Mouse (Mus musculus) limb, embryonic 15.5 days (tissue): ENCODE data around the gene Capns1. TPM values are rescaled to one million over a fixed set of nuclear protein-coding genes. Genes with fewer than 3 reads are reported as not detected.
"Not testable (repeated sequence)": the region's sequence is repeated elsewhere in the genome, so short reads cannot be mapped to it uniquely, and the experiment has no call there.

ENCODE experiments used
- ATAC-seq: fragments of 200-750 bp; cut with Nextera tagmentation; 2 replicates; pipeline ENCODE4 v1.8.0; 2017; ENCODE audit warnings: low read depth, moderate TSS enrichment; ENCODE audit not compliant: insufficient number of reproducible peaks, low FRiP score, low TSS enrichment
- H3K27ac ChIP-seq: fragments of 300-500 bp; sonication (generic); 2 replicates; pipeline ENCODE4 v1.5.1; 2015; ENCODE audit warnings: moderate library complexity, mild to moderate bottlenecking, inconsistent platforms
- H3K27me3 ChIP-seq: fragments of 300-500 bp; sonication (generic); 2 replicates; pipeline ENCODE4 v1.6.1; 2015; ENCODE audit warnings: inconsistent platforms
- H3K36me3 ChIP-seq: fragments of 300-500 bp; sonication (generic); 2 replicates; pipeline ENCODE4 v1.6.1; 2015; ENCODE audit warnings: inconsistent platforms
- H3K4me1 ChIP-seq: fragments of 300-500 bp; sonication (generic); 2 replicates; pipeline ENCODE4 v1.6.1; 2015; ENCODE audit warnings: inconsistent platforms
- H3K4me2 ChIP-seq: fragments of 300-500 bp; sonication (generic); 2 replicates; pipeline ENCODE4 v1.6.1; 2015; ENCODE audit warnings: mild to moderate bottlenecking, inconsistent platforms
- H3K4me3 ChIP-seq: fragments of 300-500 bp; sonication (generic); 2 replicates; pipeline ENCODE4 v1.5.1; 2015; ENCODE audit warnings: mild to moderate bottlenecking, inconsistent platforms
- H3K9ac ChIP-seq: fragments of 300-500 bp; sonication (generic); 2 replicates; pipeline ENCODE4 v1.6.1; 2015; ENCODE audit warnings: inconsistent platforms
- H3K9me3 ChIP-seq: fragments of 300-500 bp; sonication (generic); 2 replicates; pipeline ENCODE4 v1.6.1; 2016; ENCODE audit warnings: inconsistent platforms
- WGBS: fragments of 180-500 bp; shearing (Covaris S2); methylation state at CpG from one replicate; pipeline ENCODE4 v1.1.7; 2015; 5-methylcytosine and 5-hydroxymethylcytosine counted together
- polyA plus RNA-seq: library from polyadenylated mRNA; unstranded; fragments of >200 nt; fragmentation: Nextera tagmentation; extraction: Ambion mirVana; gene quantifications from 2 replicates; pipeline ENCODE4 v1.2.1, GENCODE M21; 2015

The Capns1 gene
- polyA plus RNA-seq, 1 experiment from 2014 or later: 117 TPM

DNA sequence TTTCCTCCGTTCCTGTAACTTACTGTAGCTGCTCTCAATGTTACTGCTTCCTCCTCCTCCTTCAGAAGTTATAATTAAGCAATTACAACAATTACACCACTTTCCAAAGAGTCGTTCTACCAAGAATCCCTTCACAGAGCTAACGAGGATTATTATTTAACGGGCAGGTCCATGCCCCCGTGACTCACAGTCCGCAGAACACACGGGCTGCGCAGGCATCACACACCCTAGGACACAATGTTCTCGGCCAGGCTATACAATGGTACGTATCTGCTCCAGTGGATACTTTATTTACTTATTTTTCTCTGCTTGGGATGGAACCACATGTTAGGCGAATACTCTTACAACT lies 21.4 kb upstream of the Capns1 start:
- Histone ChIP-seq H3K36me3 (peaks cover 15% of the 10 kb centered on the region), H3K4me1 (peaks cover 14% of the 10 kb centered on the region), H3K4me3 (peak overlapping the region; percentile 43), H3K27ac (peak overlapping the region; percentile 43; the same call in 1 of the 2 replicates), H3K9me3 (no peaks in the 10 kb centered on the region), H3K27me3 (no peaks in the 10 kb centered on the region), H3K4me2 (peak overlapping the region; percentile 84), H3K9ac (peak overlapping the region; percentile 35)
- ATAC-seq: no peak
- 17% methylated on average over 11 of the region's 11 CpGs for WGBS

DNA sequence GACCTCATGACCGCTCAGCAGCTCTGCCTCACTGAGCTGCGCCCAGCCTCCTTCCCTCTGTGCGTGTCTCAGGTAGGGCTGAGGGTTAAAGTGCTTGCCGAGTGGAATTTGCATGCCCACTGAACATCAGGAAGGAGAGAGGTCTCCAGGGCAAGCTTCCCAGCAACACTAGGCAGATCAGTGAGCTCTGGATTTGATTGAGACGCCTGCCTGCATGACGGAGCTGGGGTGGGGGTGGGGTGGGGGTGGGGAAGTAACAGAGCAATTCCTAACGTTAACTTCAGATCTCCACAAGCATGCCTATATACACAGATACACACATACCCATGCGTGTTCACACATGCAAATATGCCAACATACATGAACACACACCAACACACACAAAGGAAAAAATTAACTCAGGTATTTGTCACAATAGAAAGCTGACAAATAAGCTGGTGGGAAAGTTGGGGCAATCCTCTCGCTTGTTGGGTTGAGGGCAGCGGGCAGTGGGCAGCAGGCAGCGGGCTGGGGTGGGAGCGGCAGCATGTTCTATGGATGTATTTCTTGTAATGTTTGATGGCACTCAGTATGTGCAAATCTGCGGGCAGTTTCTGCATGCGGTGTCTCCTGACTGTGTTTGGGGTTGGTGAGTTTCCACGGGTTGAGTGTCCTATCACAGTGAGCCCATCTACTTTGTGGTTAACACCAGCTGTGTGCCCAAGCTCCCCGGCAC lies 20.8 kb upstream of the Capns1 start:
- no peak for ATAC-seq
- H3K36me3 ChIP-seq: peaks cover 13% of the 10 kb centered on the region
- peak overlapping the region; percentile 84 for H3K4me2 ChIP-seq
- H3K4me1 ChIP-seq: peaks cover 14% of the 10 kb centered on the region
- H3K9ac ChIP-seq: peak overlapping the region; percentile 35
- 4% methylated on average over 16 of the region's 16 CpGs for WGBS
- H3K9me3 ChIP-seq: no peaks in the 10 kb centered on the region
- H3K27me3 ChIP-seq: no peaks in the 10 kb centered on the region
- peak overlapping the region; percentile 65 for H3K27ac ChIP-seq
- peak overlapping the region; percentile 43 for H3K4me3 ChIP-seq

DNA sequence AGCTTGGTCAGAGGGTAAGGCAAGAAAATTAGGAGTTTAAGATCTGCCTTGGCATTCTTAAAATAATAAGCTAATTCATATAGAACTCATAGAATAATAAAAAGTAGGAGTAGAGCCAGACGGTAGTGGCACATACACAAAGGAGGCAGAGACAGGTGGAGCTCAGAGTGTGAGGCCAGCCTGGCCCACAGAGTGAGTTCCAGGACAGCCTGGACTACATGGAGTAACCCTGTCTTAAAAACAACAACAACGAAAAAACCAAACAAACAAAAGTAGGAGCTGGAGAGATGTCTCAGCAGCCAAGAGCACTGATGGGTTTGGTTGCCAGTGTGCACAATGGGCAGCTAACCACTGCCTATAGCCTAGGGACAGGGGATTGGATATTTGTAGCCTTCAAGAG lies 18.7 kb upstream of the Capns1 start:
- 74% methylated on average over 2 of the region's 2 CpGs for WGBS
- peaks cover 14% of the 10 kb centered on the region for H3K4me1 ChIP-seq
- H3K27ac ChIP-seq: no peak overlapping the region
- no peaks in the 10 kb centered on the region for H3K36me3 ChIP-seq
- no peak overlapping the region for H3K4me3 ChIP-seq
- H3K4me2 ChIP-seq: no peak overlapping the region
- H3K9ac ChIP-seq: no peak overlapping the region
- ATAC-seq: no peak
- H3K9me3 ChIP-seq: no peaks in the 10 kb centered on the region
- no peaks in the 10 kb centered on the region for H3K27me3 ChIP-seq

- no peak overlapping the region for H3K9ac ChIP-seq
- no peaks in the 10 kb centered on the region for H3K27me3 ChIP-seq
- peak; percentile 59; the same call in 1 of the 2 replicates for ATAC-seq
- no peaks in the 10 kb centered on the region for H3K9me3 ChIP-seq
- no peak overlapping the region for H3K27ac ChIP-seq
- peaks cover 14% of the 10 kb centered on the region for H3K4me1 ChIP-seq
- 2% methylated on average over 16 of the region's 16 CpGs for WGBS
- peak overlapping the region; percentile 43 for H3K4me2 ChIP-seq
- peak overlapping the region; percentile 15; the same call in 1 of the 2 replicates for H3K4me3 ChIP-seq
- no peaks in the 10 kb centered on the region for H3K36me3 ChIP-seq
Observed at GRCm38 (mm10) chr7:30216723-30217151, 18.1 kb upstream of the Capns1 start.

DNA sequence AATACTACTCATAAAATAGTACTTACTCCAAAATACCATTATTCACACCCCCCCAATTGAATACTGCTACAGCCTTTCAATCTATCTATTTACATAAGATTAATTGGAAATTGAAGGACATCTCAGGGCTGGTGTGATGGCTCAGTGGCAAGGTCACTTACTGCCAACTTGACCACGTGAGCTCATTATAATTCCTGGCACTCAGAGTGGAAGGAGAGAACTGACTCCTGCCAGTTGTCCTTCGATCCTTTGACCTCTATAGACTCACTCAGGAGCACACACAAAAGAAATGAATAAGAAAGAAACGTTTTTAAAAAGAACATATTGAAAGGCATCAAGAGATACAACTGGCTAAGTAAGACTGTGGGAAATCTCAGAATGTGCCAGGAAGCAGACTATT lies 17.3 kb upstream of the Capns1 start:
- H3K4me3 ChIP-seq: no peak overlapping the region
- no peaks in the 10 kb centered on the region for H3K36me3 ChIP-seq
- H3K9ac ChIP-seq: no peak overlapping the region
- ATAC-seq: no peak
- WGBS: 89% methylated on average over 3 of the region's 3 CpGs
- no peaks in the 10 kb centered on the region for H3K9me3 ChIP-seq
- H3K27me3 ChIP-seq: no peaks in the 10 kb centered on the region
- peaks cover 14% of the 10 kb centered on the region for H3K4me1 ChIP-seq
- H3K27ac ChIP-seq: no peak overlapping the region
- no peak overlapping the region for H3K4me2 ChIP-seq

- no peak for ATAC-seq
- Histone ChIP-seq H3K4me1 (peaks cover 3% of the 10 kb centered on the region), H3K27me3 (no peaks in the 10 kb centered on the region), H3K9me3 (no peaks in the 10 kb centered on the region), H3K9ac (no peak overlapping the region), H3K27ac (no peak overlapping the region), H3K36me3 (no peaks in the 10 kb centered on the region), H3K4me3 (no peak overlapping the region), H3K4me2 (no peak overlapping the region)
- 87% methylated on average over 3 of the region's 3 CpGs for WGBS
Observed at GRCm38 (mm10) chr7:30213881-30214280, 15.3 kb upstream of the Capns1 start.

- no peaks in the 10 kb centered on the region for H3K4me1 ChIP-seq
- no peaks in the 10 kb centered on the region for H3K36me3 ChIP-seq
- 31% methylated on average over 4 of the region's 4 CpGs for WGBS
- no peak for ATAC-seq
- no peak overlapping the region for H3K27ac ChIP-seq
- no peak overlapping the region for H3K4me2 ChIP-seq
- H3K9me3 ChIP-seq: no peaks in the 10 kb centered on the region
- no peak overlapping the region for H3K4me3 ChIP-seq
- H3K9ac ChIP-seq: no peak overlapping the region
- no peaks in the 10 kb centered on the region for H3K27me3 ChIP-seq
Observed at GRCm38 (mm10) chr7:30211025-30211424, 12.4 kb upstream of the Capns1 start.

GRCm38 (mm10) chr7:30206364-30206763 lies 7.8 kb upstream of the Capns1 start:
- H3K4me2 ChIP-seq, H3K36me3 ChIP-seq, H3K9me3 ChIP-seq, H3K27me3 ChIP-seq, H3K4me1 ChIP-seq, ATAC-seq, H3K27ac ChIP-seq, H3K9ac ChIP-seq, H3K4me3 ChIP-seq: not testable (repeated sequence)
- WGBS: 50% methylated on average over 5 of the region's 5 CpGs

GRCm38 (mm10) chr7:30205383-30205782 lies 6.8 kb upstream of the Capns1 start:
- H3K27ac ChIP-seq: no peak overlapping the region
- ATAC-seq: no peak
- H3K4me2 ChIP-seq: no peak overlapping the region
- H3K4me1 ChIP-seq: no peaks in the 10 kb centered on the region
- WGBS: 6% methylated on average over 2 of the region's 2 CpGs
- H3K4me3 ChIP-seq: no peak overlapping the region
- H3K9ac ChIP-seq: no peak overlapping the region
- no peaks in the 10 kb centered on the region for H3K27me3 ChIP-seq
- no peaks in the 10 kb centered on the region for H3K9me3 ChIP-seq
- H3K36me3 ChIP-seq: no peaks in the 10 kb centered on the region

DNA sequence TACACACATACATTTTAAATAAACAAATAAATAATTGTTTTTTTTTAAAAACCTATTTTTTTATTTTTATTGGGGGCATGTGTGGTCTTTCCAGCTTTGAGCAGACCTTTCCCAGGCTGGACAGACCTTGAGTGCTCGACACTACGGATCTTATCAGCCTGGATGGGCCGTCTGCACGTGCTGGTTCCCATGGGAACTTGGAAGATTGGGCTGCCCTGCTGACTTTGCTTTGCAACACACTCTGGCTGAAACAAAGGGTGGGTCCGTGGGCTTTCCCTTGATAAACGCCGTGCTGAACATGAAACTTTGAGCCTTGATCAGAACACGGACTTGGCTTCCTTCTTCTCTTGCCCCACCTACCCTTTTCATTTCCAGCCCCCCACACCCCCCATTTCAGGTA lies 5.8 kb upstream of the Capns1 start:
- no peak for ATAC-seq
- no peak overlapping the region for H3K9ac ChIP-seq
- no peak overlapping the region for H3K4me2 ChIP-seq
- no peaks in the 10 kb centered on the region for H3K9me3 ChIP-seq
- no peaks in the 10 kb centered on the region for H3K4me1 ChIP-seq
- no peaks in the 10 kb centered on the region for H3K27me3 ChIP-seq
- 61% methylated on average over 8 of the region's 8 CpGs for WGBS
- H3K4me3 ChIP-seq: no peak overlapping the region
- no peaks in the 10 kb centered on the region for H3K36me3 ChIP-seq
- H3K27ac ChIP-seq: no peak overlapping the region

- no peaks in the 10 kb centered on the region for H3K27me3 ChIP-seq
- H3K4me1 ChIP-seq: peaks cover 3% of the 10 kb centered on the region; the same call in 1 of the 2 replicates
- H3K27ac ChIP-seq: no peak overlapping the region
- H3K4me3 ChIP-seq: no peak overlapping the region
- H3K9me3 ChIP-seq: no peaks in the 10 kb centered on the region
- no peak overlapping the region for H3K4me2 ChIP-seq
- no peaks in the 10 kb centered on the region for H3K36me3 ChIP-seq
- no peak overlapping the region for H3K9ac ChIP-seq
- ATAC-seq: no peak
- WGBS: 83% methylated on average over 11 of the region's 11 CpGs
Observed at GRCm38 (mm10) chr7:30202895-30203690, 4.5 kb upstream of the Capns1 start.

DNA sequence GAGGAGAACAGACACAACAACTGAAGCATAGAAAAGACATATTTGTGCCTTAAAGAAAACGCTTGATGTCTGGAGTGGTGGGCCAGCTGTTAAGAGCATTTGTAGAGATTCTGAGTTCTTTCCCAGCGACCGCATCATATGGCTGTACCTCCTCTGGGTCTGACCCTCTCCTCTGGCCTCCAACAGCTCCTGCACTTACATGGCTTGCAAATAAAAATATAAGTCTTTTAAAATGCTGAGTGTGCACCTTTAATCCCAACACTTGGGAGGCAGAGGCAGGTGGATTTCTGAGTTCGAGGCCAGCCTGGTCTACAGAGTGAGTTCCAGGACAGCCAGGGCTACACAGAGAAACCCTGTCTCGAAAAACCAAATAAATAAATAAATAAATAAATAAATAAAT lies 2.0 kb upstream of the Capns1 start:
- 84% methylated on average over 5 of the region's 5 CpGs for WGBS
- not testable (repeated sequence) for ATAC-seq, H3K27ac ChIP-seq

More for the DNA sequence above, 2.0 kb upstream of the Capns1 start:
- not testable (repeated sequence) for H3K36me3 ChIP-seq, H3K4me3 ChIP-seq, H3K27me3 ChIP-seq, H3K9ac ChIP-seq, H3K4me2 ChIP-seq, H3K9me3 ChIP-seq, H3K4me1 ChIP-seq
